Mouse (Mus musculus): ENCODE results near the gene Lkaaear1.

Gene Lkaaear1

GRCm38 (mm10) chr2:181698241-181698640 lies at the start of gene Lkaaear1:
Gene Lkaaear1 (minus strand): TSS chr2:181698442.
- DNase-seq (ENCODE audit: low read depth, low spot score) = no peak

- DNase-seq (ENCODE audit: low read depth, low spot score) = no peak
These were observed 31.8 kb upstream of the Lkaaear1 start for GRCm38 (mm10) chr2:181730051-181730450.

GRCm38 (mm10) chr2:181727659-181728262 lies 29.5 kb upstream of the Lkaaear1 start:
- DNase-seq (ENCODE audit: low read depth, low spot score) = no peak

- no peak for DNase-seq (ENCODE audit: low read depth, low spot score)
These were observed 24.0 kb upstream of the Lkaaear1 start for GRCm38 (mm10) chr2:181722213-181722612.

GRCm38 (mm10) chr2:181721200-181721599 lies 23.0 kb upstream of the Lkaaear1 start:
- DNase-seq (ENCODE audit: low read depth, low spot score) = no peak

GRCm38 (mm10) chr2:181720061-181720460 lies 21.8 kb upstream of the Lkaaear1 start:
- DNase-seq (ENCODE audit: low read depth, low spot score) = no peak

- DNase-seq (ENCODE audit: low read depth, low spot score) = no peak
These were observed 18.7 kb upstream of the Lkaaear1 start for GRCm38 (mm10) chr2:181716991-181717390.

- DNase-seq (ENCODE audit: low read depth, low spot score) = no peak
These were observed 17.1 kb upstream of the Lkaaear1 start for GRCm38 (mm10) chr2:181715382-181715781.

GRCm38 (mm10) chr2:181714903-181715326 lies 16.7 kb upstream of the Lkaaear1 start, which contains the start of gene Oprl1:
Gene Oprl1 (plus strand): TSS chr2:181715016.
- peak; percentile 62 for DNase-seq (ENCODE audit: low read depth, low spot score)

- peak; percentile 69 for DNase-seq (ENCODE audit: low read depth, low spot score)
These were observed 15.5 kb upstream of the Lkaaear1 start for GRCm38 (mm10) chr2:181713749-181714148.

- DNase-seq (ENCODE audit: low read depth, low spot score) = no peak
These were observed 8.4 kb upstream of the Lkaaear1 start for GRCm38 (mm10) chr2:181706668-181707067.

- DNase-seq (ENCODE audit: low read depth, low spot score) = no peak
These were observed 1.3 kb downstream of the Lkaaear1 start for GRCm38 (mm10) chr2:181696801-181697420.

GRCm38 (mm10) chr2:181695776-181696175 lies 2.5 kb downstream of the Lkaaear1 start:
- no peak for DNase-seq (ENCODE audit: low read depth, low spot score)

- no peak for DNase-seq (ENCODE audit: low read depth, low spot score)
These were observed 3.7 kb downstream of the Lkaaear1 start for GRCm38 (mm10) chr2:181694581-181694980.

GRCm38 (mm10) chr2:181693339-181694280 lies 4.6 kb downstream of the Lkaaear1 start, which contains the start of gene Rgs19:
Gene Rgs19 (minus strand): TSS chr2:181693977.
- DNase-seq (ENCODE audit: low read depth, low spot score) = no peak

- no peak for DNase-seq (ENCODE audit: low read depth, low spot score)
These were observed 5.9 kb downstream of the Lkaaear1 start for GRCm38 (mm10) chr2:181692304-181692703.

- no peak for DNase-seq (ENCODE audit: low read depth, low spot score)
These were observed 6.7 kb downstream of the Lkaaear1 start for GRCm38 (mm10) chr2:181691571-181691970.

- no peak for DNase-seq (ENCODE audit: low read depth, low spot score)
These were observed 7.2 kb downstream of the Lkaaear1 start for GRCm38 (mm10) chr2:181691083-181691482.

GRCm38 (mm10) chr2:181689466-181690160 lies 8.6 kb downstream of the Lkaaear1 start:
- DNase-seq (ENCODE audit: low read depth, low spot score) = no peak

- DNase-seq (ENCODE audit: low read depth, low spot score) = no peak
These were observed 10.7 kb downstream of the Lkaaear1 start for GRCm38 (mm10) chr2:181687586-181687985.

- DNase-seq (ENCODE audit: low read depth, low spot score) = no peak
These were observed 12.6 kb downstream of the Lkaaear1 start for GRCm38 (mm10) chr2:181685686-181686085.
